Mouse (Mus musculus): ENCODE data around the gene Fam92b. TPM values are rescaled to one million over a fixed set of nuclear protein-coding genes. Genes with fewer than 3 reads are reported as not detected.

Gene Fam92b
- polyA plus RNA-seq, 1 experiment, result 1.2 TPM

- DNase-seq (ENCODE audit: extremely low spot score in 1 of 2, low spot score in 1 of 2), result peak; percentile 50 to 89
Measured at GRCm38 (mm10) chr8:120190810-120191413, 13.6 kb upstream of the Fam92b start.

- DNase-seq (ENCODE audit: extremely low spot score in 1 of 2, low spot score in 1 of 2), result no peak
Measured at GRCm38 (mm10) chr8:120190107-120190809, 13.0 kb upstream of the Fam92b start.

GRCm38 (mm10) chr8:120189440-120189839, 12.2 kb upstream of the Fam92b start:
- no peak for DNase-seq (ENCODE audit: extremely low spot score in 1 of 2, low spot score in 1 of 2)

GRCm38 (mm10) chr8:120188510-120188909, 11.2 kb upstream of the Fam92b start:
- no peak for DNase-seq (ENCODE audit: extremely low spot score in 1 of 2, low spot score in 1 of 2)

GRCm38 (mm10) chr8:120186454-120186853, 9.2 kb upstream of the Fam92b start:
- no peak for DNase-seq (ENCODE audit: extremely low spot score in 1 of 2, low spot score in 1 of 2)

GRCm38 (mm10) chr8:120184850-120185792, 7.9 kb upstream of the Fam92b start:
- DNase-seq (ENCODE audit: extremely low spot score in 1 of 2, low spot score in 1 of 2), result no peak

- DNase-seq (ENCODE audit: extremely low spot score in 1 of 2, low spot score in 1 of 2), result no peak
Measured at GRCm38 (mm10) chr8:120184366-120184765, 7.1 kb upstream of the Fam92b start.

- no peak for DNase-seq (ENCODE audit: extremely low spot score in 1 of 2, low spot score in 1 of 2)
Measured at GRCm38 (mm10) chr8:120181861-120182414, 4.7 kb upstream of the Fam92b start.

GRCm38 (mm10) chr8:120181274-120181673, 4.0 kb upstream of the Fam92b start:
- no peak for DNase-seq (ENCODE audit: extremely low spot score in 1 of 2, low spot score in 1 of 2)

- DNase-seq (ENCODE audit: extremely low spot score in 1 of 2, low spot score in 1 of 2), result no peak
Measured at GRCm38 (mm10) chr8:120180445-120180970, 3.2 kb upstream of the Fam92b start.

GRCm38 (mm10) chr8:120179027-120179431, 1.8 kb upstream of the Fam92b start:
- peak; percentile 65 to 95 for DNase-seq (ENCODE audit: extremely low spot score in 1 of 2, low spot score in 1 of 2)

- DNase-seq (ENCODE audit: extremely low spot score in 1 of 2, low spot score in 1 of 2), result no peak
Measured at GRCm38 (mm10) chr8:120178124-120178514, 853 bp upstream of the Fam92b start.

GRCm38 (mm10) chr8:120176605-120177004, 661 bp downstream of the Fam92b start:
- no peak for DNase-seq (ENCODE audit: extremely low spot score in 1 of 2, low spot score in 1 of 2)

- no peak for DNase-seq (ENCODE audit: extremely low spot score in 1 of 2, low spot score in 1 of 2)
Measured at GRCm38 (mm10) chr8:120174606-120175005, 2.7 kb downstream of the Fam92b start.

- DNase-seq (ENCODE audit: extremely low spot score in 1 of 2, low spot score in 1 of 2), result no peak
Measured at GRCm38 (mm10) chr8:120173195-120173594, 4.1 kb downstream of the Fam92b start.

GRCm38 (mm10) chr8:120169119-120169518, 8.1 kb downstream of the Fam92b start:
- DNase-seq (ENCODE audit: extremely low spot score in 1 of 2, low spot score in 1 of 2), result no peak

GRCm38 (mm10) chr8:120167821-120168220, 9.4 kb downstream of the Fam92b start:
- DNase-seq (ENCODE audit: extremely low spot score in 1 of 2, low spot score in 1 of 2), result peak in 1 of 2 experiments; percentile 68

GRCm38 (mm10) chr8:120167136-120167535, 10.1 kb downstream of the Fam92b start:
- DNase-seq (ENCODE audit: extremely low spot score in 1 of 2, low spot score in 1 of 2), result no peak

- no peak for DNase-seq (ENCODE audit: extremely low spot score in 1 of 2, low spot score in 1 of 2)
Measured at GRCm38 (mm10) chr8:120164026-120164425, 13.2 kb downstream of the Fam92b start.

- DNase-seq (ENCODE audit: extremely low spot score in 1 of 2, low spot score in 1 of 2), result no peak
Measured at GRCm38 (mm10) chr8:120163376-120163775, 13.9 kb downstream of the Fam92b start.

- DNase-seq (ENCODE audit: extremely low spot score in 1 of 2, low spot score in 1 of 2), result no peak
Measured at GRCm38 (mm10) chr8:120162404-120162752, 14.9 kb downstream of the Fam92b start.
